Mouse (Mus musculus) 416B (cell line): Measurements from ENCODE around the gene Syp.

Experiments
- DNase-seq: peaks from one replicate; pipeline ENCODE4 v3.0.0; 2011; ENCODE audit warnings: low read depth

The Syp gene

GRCm38 (mm10) chrX:7662936-7663335 is 24.7 kb downstream of the Syp start:
- no peak for DNase-seq

GRCm38 (mm10) chrX:7664791-7665190 is 26.5 kb downstream of the Syp start:
- no peak for DNase-seq

GRCm38 (mm10) chrX:7665739-7666502 is 27.6 kb downstream of the Syp start:
- DNase-seq = no peak

GRCm38 (mm10) chrX:7670390-7670881 is 32.2 kb downstream of the Syp start:
- DNase-seq = peak; percentile 82

- peak; percentile 68 for DNase-seq
Measured at GRCm38 (mm10) chrX:7670921-7671623, 32.8 kb downstream of the Syp start, which contains the start of gene Plp2. Gene Plp2 (minus strand): TSS chrX:7671390.

GRCm38 (mm10) chrX:7672739-7673138 is 34.5 kb downstream of the Syp start:
- no peak for DNase-seq

- DNase-seq = peak; percentile 93
Measured at GRCm38 (mm10) chrX:7673578-7674281, 35.5 kb downstream of the Syp start.

GRCm38 (mm10) chrX:7674284-7675000 is 36.2 kb downstream of the Syp start:
- peak; percentile 66 for DNase-seq

- peak; percentile 63 for DNase-seq
Measured at GRCm38 (mm10) chrX:7675001-7675380, 36.7 kb downstream of the Syp start.

- DNase-seq = peak; percentile 68
Measured at GRCm38 (mm10) chrX:7678986-7679385, 40.7 kb downstream of the Syp start.

- DNase-seq = peak; percentile 93
Measured at GRCm38 (mm10) chrX:7679405-7680056, 41.3 kb downstream of the Syp start.

GRCm38 (mm10) chrX:7680057-7680412 is 41.8 kb downstream of the Syp start:
- DNase-seq = no peak

- no peak for DNase-seq
Measured at GRCm38 (mm10) chrX:7680864-7681263, 42.6 kb downstream of the Syp start, which contains the start of gene Magix. Gene Magix (minus strand): TSS chrX:7681251.

GRCm38 (mm10) chrX:7688321-7688720 is 50.0 kb downstream of the Syp start:
- no peak for DNase-seq

- DNase-seq = no peak
Measured at GRCm38 (mm10) chrX:7690486-7690885, 52.2 kb downstream of the Syp start.

- peak; percentile 68 for DNase-seq
Measured at GRCm38 (mm10) chrX:7692862-7693261, 54.6 kb downstream of the Syp start.

- no peak for DNase-seq
Measured at GRCm38 (mm10) chrX:7696520-7696919, 58.2 kb downstream of the Syp start.

- DNase-seq = peak; percentile 94
Measured at GRCm38 (mm10) chrX:7696954-7697381, 58.7 kb downstream of the Syp start, which contains the start of gene Gpkow. Gene Gpkow (plus strand): TSS chrX:7697131.
